Mouse (Mus musculus) lung, embryonic 14.5 days (tissue): ENCODE results near the gene Nf1. TPM values are rescaled to one million over a fixed set of nuclear protein-coding genes. Genes with fewer than 3 reads are reported as not detected.
A peak's percentile ranks its signal among the peaks of the same experiment; 100 is the strongest.

ENCODE experiments used
- ATAC-seq: fragments of 200-750 bp; cut with Nextera tagmentation; 2 replicates; pipeline ENCODE4 v1.8.0; 2017; ENCODE audit warnings: mild to moderate bottlenecking, moderate TSS enrichment, moderate library complexity; ENCODE audit not compliant: insufficient read depth
- DNase-seq: peaks from one replicate; pipeline ENCODE4 v3.0.0-alpha.2; 2015
- H3K27ac ChIP-seq: fragments of 300-500 bp; sonication (generic); 2 replicates; pipeline ENCODE4 v1.5.1; 2014; ENCODE audit warnings: low read depth, mild to moderate bottlenecking, moderate library complexity
- H3K27me3 ChIP-seq: fragments of 300-500 bp; sonication (generic); 2 replicates; pipeline ENCODE4 v1.6.1; 2014; ENCODE audit warnings: low read length, control low read depth; ENCODE audit not compliant: insufficient read depth
- H3K36me3 ChIP-seq: fragments of 300-500 bp; sonication (generic); 2 replicates; pipeline ENCODE4 v1.6.1; 2014; ENCODE audit warnings: control low read depth; ENCODE audit not compliant: insufficient read depth
- H3K4me1 ChIP-seq: fragments of 300-500 bp; sonication (generic); 2 replicates; pipeline ENCODE4 v1.6.1; 2014; ENCODE audit warnings: antibody characterized with exemption, control low read depth; ENCODE audit not compliant: insufficient read depth
- H3K4me2 ChIP-seq: fragments of 300-500 bp; sonication (generic); 2 replicates; pipeline ENCODE4 v1.6.1; 2014; ENCODE audit warnings: mild to moderate bottlenecking
- H3K4me3 ChIP-seq: fragments of 300-500 bp; sonication (generic); 2 replicates; pipeline ENCODE4 v1.5.1; 2014; ENCODE audit warnings: low read depth, low read length
- H3K9ac ChIP-seq: fragments of 300-500 bp; sonication (generic); 2 replicates; pipeline ENCODE4 v1.6.1; 2014
- H3K9me3 ChIP-seq: fragments of 300-500 bp; sonication (generic); 2 replicates; pipeline ENCODE4 v1.6.1; 2016; ENCODE audit warnings: low read depth, low read length, control low read depth
- CTCF ChIP-seq: IDR thresholded peaks from 2 replicates; pipeline ENCODE4 v1.5.1; 2016; ENCODE audit warnings: antibody characterized with exemption, low read depth
- WGBS: fragments of 180-500 bp; shearing (Covaris S2); extraction: QIAGEN DNeasy Blood & Tissue Kit; methylation state at CpG from one replicate; pipeline ENCODE4 v1.1.7; 2014; 5-methylcytosine and 5-hydroxymethylcytosine counted together
- polyA plus RNA-seq: library from polyadenylated mRNA; unstranded; fragments of >200 nt; fragmentation: Nextera tagmentation; extraction: Ambion mirVana; gene quantifications from 2 replicates; pipeline ENCODE4 v1.2.1, GENCODE M21; 2014

The Nf1 gene
- polyA plus RNA-seq, 1 experiment from 2014 or later = 12.6 TPM

DNA sequence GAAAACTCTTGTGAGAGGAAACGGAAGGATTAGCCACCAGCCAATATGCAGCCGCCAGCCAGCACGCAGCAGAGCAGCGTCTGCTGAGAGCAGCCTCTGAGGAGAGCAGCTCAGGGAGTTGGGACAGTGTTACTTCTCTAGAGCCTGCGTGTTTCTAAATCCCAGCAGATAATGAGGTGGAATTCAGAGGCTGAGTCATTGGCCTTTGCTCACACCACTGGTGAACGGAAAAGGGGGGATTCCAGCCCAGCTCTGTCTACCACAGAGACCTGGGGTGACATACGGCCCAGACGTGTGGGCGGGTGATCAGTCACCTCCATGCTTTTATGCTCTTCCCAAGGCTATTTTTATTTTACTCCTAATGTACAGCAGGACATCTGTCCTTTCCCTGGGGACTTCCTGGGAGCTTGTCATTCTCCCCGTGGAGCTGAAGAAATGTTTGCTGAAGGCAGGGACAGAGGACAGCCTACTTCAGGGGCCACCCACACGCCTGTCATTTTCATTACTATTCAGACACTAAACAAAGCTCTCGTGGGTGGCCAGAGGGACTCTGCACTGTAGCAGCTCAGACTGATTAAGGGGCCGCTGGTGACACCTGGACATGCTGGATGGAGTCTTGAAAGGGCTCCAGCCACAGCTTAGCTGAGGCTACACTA, 271.6 kb downstream of the Nf1 start:
- Histone ChIP-seq H3K27ac (no peak overlapping the region), H3K27me3 (no peaks in the 10 kb centered on the region), H3K4me2 (peak overlapping the region; percentile 12; the same call in 1 of the 2 replicates), H3K9ac (no peak overlapping the region), H3K36me3 (no peaks in the 10 kb centered on the region), H3K4me3 (no peak overlapping the region), H3K4me1 (peaks cover 3% of the 10 kb centered on the region; the same call in 1 of the 2 replicates), H3K9me3 (no peaks in the 10 kb centered on the region)
- WGBS = 13% methylated on average over 13 of the region's 13 CpGs
- ATAC-seq (no peak; the same call in 1 of the 2 replicates), DNase-seq (peak; percentile 44)
- TF ChIP-seq CTCF = no peak

- ATAC-seq (no peak), DNase-seq (no peak)
- Histone ChIP-seq H3K27me3 (no peaks in the 10 kb centered on the region), H3K4me3 (no peak overlapping the region), H3K27ac (no peak overlapping the region), H3K9ac (no peak overlapping the region), H3K4me2 (no peak overlapping the region), H3K4me1 (peaks cover 3% of the 10 kb centered on the region; the same call in 1 of the 2 replicates), H3K9me3 (no peaks in the 10 kb centered on the region), H3K36me3 (no peaks in the 10 kb centered on the region)
- 11% methylated on average over 1 of the region's 1 CpGs for WGBS
- TF ChIP-seq CTCF = no peak
Measured at GRCm38 (mm10) chr11:79612046-79612600, 272.6 kb downstream of the Nf1 start.

GRCm38 (mm10) chr11:79613084-79613483, 273.6 kb downstream of the Nf1 start:
- H3K9ac ChIP-seq = no peak overlapping the region
- H3K27me3 ChIP-seq = no peaks in the 10 kb centered on the region
- no peak overlapping the region for H3K27ac ChIP-seq
- H3K36me3 ChIP-seq = no peaks in the 10 kb centered on the region
- H3K4me3 ChIP-seq = no peak overlapping the region
- H3K4me1 ChIP-seq = peaks cover 3% of the 10 kb centered on the region; the same call in 1 of the 2 replicates
- 36% methylated on average over 3 of the region's 3 CpGs for WGBS
- H3K4me2 ChIP-seq = no peak overlapping the region
- no peak for ATAC-seq
- H3K9me3 ChIP-seq = no peaks in the 10 kb centered on the region
- DNase-seq = no peak
- TF ChIP-seq CTCF = no peak

DNA sequence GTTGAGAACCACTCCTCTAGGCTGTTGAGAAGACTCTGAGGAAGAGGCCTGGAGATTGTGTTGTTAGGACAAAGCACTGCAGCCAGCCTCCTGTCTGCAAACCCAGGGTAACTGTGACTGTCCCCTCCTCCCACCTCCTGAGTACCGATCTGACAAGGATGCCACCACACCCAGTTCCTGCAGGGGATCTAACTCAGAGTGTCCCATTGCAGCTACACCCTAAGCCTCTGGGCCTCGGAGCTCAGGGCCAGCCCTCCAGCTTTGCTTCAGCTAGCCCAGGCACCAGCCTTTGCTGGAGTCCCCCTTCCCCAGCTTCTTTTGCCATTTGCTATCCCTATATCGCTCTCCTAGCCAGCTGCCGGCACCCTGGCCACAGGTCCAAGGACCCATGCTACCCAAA, 274.2 kb downstream of the Nf1 start:
- 44% methylated on average over 4 of the region's 4 CpGs for WGBS
- Histone ChIP-seq H3K4me2 (no peak overlapping the region), H3K36me3 (no peaks in the 10 kb centered on the region), H3K9ac (no peak overlapping the region), H3K27me3 (no peaks in the 10 kb centered on the region), H3K4me1 (peaks cover 3% of the 10 kb centered on the region; the same call in 1 of the 2 replicates), H3K9me3 (no peaks in the 10 kb centered on the region), H3K27ac (no peak overlapping the region), H3K4me3 (no peak overlapping the region)
- DNase-seq (no peak), ATAC-seq (no peak)
- TF ChIP-seq CTCF = no peak

- Histone ChIP-seq H3K4me3 (no peak overlapping the region), H3K36me3 (no peaks in the 10 kb centered on the region), H3K4me2 (no peak overlapping the region), H3K9ac (no peak overlapping the region), H3K4me1 (peaks cover 3% of the 10 kb centered on the region; the same call in 1 of the 2 replicates), H3K9me3 (no peaks in the 10 kb centered on the region), H3K27me3 (no peaks in the 10 kb centered on the region), H3K27ac (no peak overlapping the region)
- DNase-seq (no peak), ATAC-seq (no peak)
- 89% methylated on average over 3 of the region's 3 CpGs for WGBS
- TF ChIP-seq CTCF = no peak
Measured at GRCm38 (mm10) chr11:79614880-79615279, 275.4 kb downstream of the Nf1 start.

DNA sequence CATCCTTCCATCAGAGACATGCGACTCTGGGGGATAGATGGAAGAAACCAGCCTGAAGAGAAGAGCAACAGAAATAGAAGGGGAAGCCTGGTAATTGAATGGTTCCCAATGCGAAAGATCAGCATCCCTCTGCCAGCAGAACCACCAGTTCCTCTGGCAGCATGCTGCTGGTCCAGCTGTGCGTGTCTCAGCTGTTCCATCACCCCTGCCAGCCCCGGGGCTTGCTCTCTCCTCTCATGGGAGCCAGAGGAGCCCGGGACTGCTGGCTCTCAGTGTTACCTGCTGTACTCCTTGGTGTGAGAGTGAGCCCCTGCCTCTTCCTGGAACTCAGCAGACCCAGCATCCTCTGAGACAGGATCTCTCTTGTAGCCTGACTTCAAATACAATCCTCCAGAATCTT, 276.4 kb downstream of the Nf1 start:
- TF ChIP-seq CTCF = no peak
- H3K27ac ChIP-seq = no peak overlapping the region
- 42% methylated on average over 5 of the region's 5 CpGs for WGBS
- no peaks in the 10 kb centered on the region for H3K9me3 ChIP-seq
- no peak overlapping the region for H3K9ac ChIP-seq
- DNase-seq (no peak), ATAC-seq (no peak)
- H3K4me2 ChIP-seq = no peak overlapping the region
- H3K36me3 ChIP-seq = no peaks in the 10 kb centered on the region
- no peaks in the 10 kb centered on the region for H3K27me3 ChIP-seq
- H3K4me3 ChIP-seq = no peak overlapping the region
- H3K4me1 ChIP-seq = peaks cover 3% of the 10 kb centered on the region; the same call in 1 of the 2 replicates

DNA sequence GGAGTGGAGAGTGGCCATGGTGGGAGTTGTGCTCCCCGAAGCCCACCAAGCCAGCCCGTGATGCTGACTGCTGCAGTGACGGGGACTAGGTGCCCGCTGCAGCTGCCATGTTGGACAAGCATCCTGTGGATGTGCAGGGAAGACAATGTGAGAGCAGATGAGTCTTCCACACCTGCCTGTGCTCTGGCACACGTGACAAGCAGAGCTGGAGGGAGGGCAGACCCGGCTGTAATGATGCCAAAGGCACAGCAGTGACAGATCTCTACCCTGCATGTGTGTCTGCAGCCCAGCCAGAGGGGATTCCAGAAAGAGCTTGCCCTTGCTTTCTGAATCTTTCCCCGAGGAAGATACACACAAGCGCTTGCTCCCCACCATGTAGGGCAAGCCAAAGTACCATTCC, 278.5 kb downstream of the Nf1 start:
- Histone ChIP-seq H3K4me1 (no peaks in the 10 kb centered on the region), H3K4me2 (no peak overlapping the region), H3K9ac (no peak overlapping the region), H3K27me3 (no peaks in the 10 kb centered on the region), H3K4me3 (no peak overlapping the region), H3K36me3 (no peaks in the 10 kb centered on the region), H3K27ac (no peak overlapping the region), H3K9me3 (no peaks in the 10 kb centered on the region)
- no peak for TF ChIP-seq CTCF
- ATAC-seq = no peak
- DNase-seq = no peak
- 85% methylated on average over 8 of the region's 8 CpGs for WGBS
